Mouse (Mus musculus): ENCODE data around the gene Pih1d2. TPM values are rescaled to one million over a fixed set of nuclear protein-coding genes. Genes with fewer than 3 reads are reported as not detected.

Gene Pih1d2
- polyA plus RNA-seq, 1 experiment, result 40.3 TPM

- no peak for TF ChIP-seq POLR2A (IDR thresholded peaks at IDR 0.05; ENCODE audit: control insufficient read depth, low read depth, low read length)
- no peak for TF ChIP-seq CTCF (IDR thresholded peaks at IDR 0.05; ENCODE audit: control insufficient read depth, insufficient read depth, insufficient replicate concordance, low read depth, low read length)
- Histone ChIP-seq H3K27me3 (ENCODE audit: control insufficient read depth, insufficient read depth, low read length) (no peaks in the 10 kb centered on the region), H3K27ac (ENCODE audit: control insufficient read depth, insufficient read depth, low read depth, low read length) (no peak overlapping the region)
Observed at GRCm38 (mm10) chr9:50658391-50658790, 41.3 kb downstream of the Pih1d2 start.

GRCm38 (mm10) chr9:50658941-50659388 lies 41.8 kb downstream of the Pih1d2 start:
- Histone ChIP-seq H3K27me3 (ENCODE audit: control insufficient read depth, insufficient read depth, low read length) (no peaks in the 10 kb centered on the region), H3K4me3 (ENCODE audit: control insufficient read depth, low read depth, low read length) (peak overlapping the region; percentile 93), H3K4me1 (ENCODE audit: control insufficient read depth, insufficient read depth, low read length) (peaks cover 3% of the 10 kb centered on the region), H3K36me3 (ENCODE audit: control insufficient read depth, insufficient read depth, low read length) (no peaks in the 10 kb centered on the region), H3K27ac (ENCODE audit: control insufficient read depth, insufficient read depth, low read depth, low read length) (peak overlapping the region; percentile 3; the same call in 1 of the 2 replicates)
- TF ChIP-seq POLR2A (IDR thresholded peaks at IDR 0.05; ENCODE audit: control insufficient read depth, low read depth, low read length), result no peak
- TF ChIP-seq CTCF (IDR thresholded peaks at IDR 0.05; ENCODE audit: control insufficient read depth, insufficient read depth, insufficient replicate concordance, low read depth, low read length), result no peak

More at GRCm38 (mm10) chr9:50658391-50658790, 41.3 kb downstream of the Pih1d2 start:
- H3K36me3 ChIP-seq (ENCODE audit: control insufficient read depth, insufficient read depth, low read length), result no peaks in the 10 kb centered on the region
- peaks cover 3% of the 10 kb centered on the region for H3K4me1 ChIP-seq (ENCODE audit: control insufficient read depth, insufficient read depth, low read length)
- H3K4me3 ChIP-seq (ENCODE audit: control insufficient read depth, low read depth, low read length), result peak overlapping the region; percentile 93; the same call in 1 of the 2 replicates

- TF ChIP-seq POLR2A (IDR thresholded peaks at IDR 0.05; ENCODE audit: control insufficient read depth, low read depth, low read length) (peak; percentile 88), CTCF (IDR thresholded peaks at IDR 0.05; ENCODE audit: control insufficient read depth, insufficient read depth, insufficient replicate concordance, low read depth, low read length) (no peak)
- Histone ChIP-seq H3K4me1 (ENCODE audit: control insufficient read depth, insufficient read depth, low read length) (peaks cover 3% of the 10 kb centered on the region), H3K36me3 (ENCODE audit: control insufficient read depth, insufficient read depth, low read length) (no peaks in the 10 kb centered on the region), H3K4me3 (ENCODE audit: control insufficient read depth, low read depth, low read length) (peak within 1 kb of the TSS; percentile 93), H3K27me3 (ENCODE audit: control insufficient read depth, insufficient read depth, low read length) (no peaks in the 10 kb centered on the region), H3K27ac (ENCODE audit: control insufficient read depth, insufficient read depth, low read depth, low read length) (peak within 1 kb of the TSS; percentile 73)
Observed at GRCm38 (mm10) chr9:50659392-50660217, 42.5 kb downstream of the Pih1d2 start, which contains the start of gene Dlat. Gene Dlat (minus strand): TSS chr9:50659780.

- no peak overlapping the region for H3K27ac ChIP-seq (ENCODE audit: control insufficient read depth, insufficient read depth, low read depth, low read length)
- TF ChIP-seq POLR2A (IDR thresholded peaks at IDR 0.05; ENCODE audit: control insufficient read depth, low read depth, low read length) (no peak), CTCF (IDR thresholded peaks at IDR 0.05; ENCODE audit: control insufficient read depth, insufficient read depth, insufficient replicate concordance, low read depth, low read length) (no peak)
- no peaks in the 10 kb centered on the region for H3K36me3 ChIP-seq (ENCODE audit: control insufficient read depth, insufficient read depth, low read length)
- no peak overlapping the region; the same call in 1 of the 2 replicates for H3K4me3 ChIP-seq (ENCODE audit: control insufficient read depth, low read depth, low read length)
- no peaks in the 10 kb centered on the region for H3K27me3 ChIP-seq (ENCODE audit: control insufficient read depth, insufficient read depth, low read length)
- peaks cover 3% of the 10 kb centered on the region for H3K4me1 ChIP-seq (ENCODE audit: control insufficient read depth, insufficient read depth, low read length)
Observed at GRCm38 (mm10) chr9:50660431-50660830, 43.3 kb downstream of the Pih1d2 start.

- H3K27ac ChIP-seq (ENCODE audit: control insufficient read depth, insufficient read depth, low read depth, low read length), result no peak overlapping the region
- no peak for TF ChIP-seq POLR2A (IDR thresholded peaks at IDR 0.05; ENCODE audit: control insufficient read depth, low read depth, low read length)
- TF ChIP-seq CTCF (IDR thresholded peaks at IDR 0.05; ENCODE audit: control insufficient read depth, insufficient read depth, insufficient replicate concordance, low read depth, low read length), result no peak
Observed at GRCm38 (mm10) chr9:50664826-50665225, 47.7 kb downstream of the Pih1d2 start.

GRCm38 (mm10) chr9:50666442-50666841 lies 49.3 kb downstream of the Pih1d2 start:
- TF ChIP-seq CTCF (IDR thresholded peaks at IDR 0.05; ENCODE audit: control insufficient read depth, insufficient read depth, insufficient replicate concordance, low read depth, low read length), result no peak
- TF ChIP-seq POLR2A (IDR thresholded peaks at IDR 0.05; ENCODE audit: control insufficient read depth, low read depth, low read length), result no peak
- Histone ChIP-seq H3K27me3 (ENCODE audit: control insufficient read depth, insufficient read depth, low read length) (no peaks in the 10 kb centered on the region), H3K27ac (ENCODE audit: control insufficient read depth, insufficient read depth, low read depth, low read length) (no peak overlapping the region), H3K4me3 (ENCODE audit: control insufficient read depth, low read depth, low read length) (no peak overlapping the region), H3K36me3 (ENCODE audit: control insufficient read depth, insufficient read depth, low read length) (no peaks in the 10 kb centered on the region), H3K4me1 (ENCODE audit: control insufficient read depth, insufficient read depth, low read length) (no peaks in the 10 kb centered on the region)

More at GRCm38 (mm10) chr9:50664826-50665225, 47.7 kb downstream of the Pih1d2 start:
- Histone ChIP-seq H3K4me1 (ENCODE audit: control insufficient read depth, insufficient read depth, low read length) (peaks cover 3% of the 10 kb centered on the region), H3K4me3 (ENCODE audit: control insufficient read depth, low read depth, low read length) (peak overlapping the region; percentile 10; the same call in 1 of the 2 replicates), H3K36me3 (ENCODE audit: control insufficient read depth, insufficient read depth, low read length) (no peaks in the 10 kb centered on the region), H3K27me3 (ENCODE audit: control insufficient read depth, insufficient read depth, low read length) (no peaks in the 10 kb centered on the region)

All from testis, adult 2 months (tissue).